Mouse (Mus musculus) MEL (cell line): ENCODE measurements around the gene Mmrn1.

ENCODE experiments used
- BHLHE40 ChIP-seq: IDR thresholded peaks from 2 replicates; pipeline ENCODE4 v1.6.1; 2012; ENCODE audit warnings: low read depth, mild to moderate bottlenecking, inconsistent platforms, low read length, improper control_type of control experiment, borderline replicate concordance
- CHD1 ChIP-seq: IDR thresholded peaks from 2 replicates; pipeline ENCODE4 v1.6.1; 2012; ENCODE audit warnings: low read depth, mild to moderate bottlenecking, inconsistent platforms, low read length, improper control_type of control experiment
- CTCF ChIP-seq, 3 experiments: IDR thresholded peaks in 2 of 3; conservative IDR thresholded peaks in 1 of 3; 2 replicates each; pipeline ENCODE4 v1.5.1; 2011 to 2012; ENCODE audit warnings: low read length in 3 of 3, low read depth in 2 of 3, mild to moderate bottlenecking in 2 of 3, improper control_type of control experiment in 1 of 3, inconsistent platforms in 1 of 3, mixed read lengths in 1 of 3, moderate library complexity in 1 of 3; ENCODE audit not compliant: control insufficient read depth in 1 of 3, insufficient read depth in 1 of 3, poor library complexity in 1 of 3, severe bottlenecking in 1 of 3
- HCFC1 ChIP-seq: IDR thresholded peaks from 2 replicates; pipeline ENCODE4 v1.6.1; 2012; ENCODE audit warnings: low read depth, mild to moderate bottlenecking, inconsistent platforms, low read length, improper control_type of control experiment, moderate library complexity
- MAFK ChIP-seq: IDR thresholded peaks from 2 replicates; pipeline ENCODE4 v1.6.1; 2011; ENCODE audit warnings: low read depth, mild to moderate bottlenecking, low read length, improper control_type of control experiment, borderline replicate concordance
- NRF1 ChIP-seq: IDR thresholded peaks from 2 replicates; pipeline ENCODE4 v1.6.1; 2014; ENCODE audit warnings: low read depth, mild to moderate bottlenecking, inconsistent platforms, low read length, improper control_type of control experiment, moderate library complexity; ENCODE audit not compliant: poor library complexity, insufficient read depth, severe bottlenecking
- POLR2A ChIP-seq, 2 experiments: IDR thresholded peaks; 2 replicates each; pipeline ENCODE4 v1.6.1; 2011 to 2012; ENCODE audit warnings: low read length in 2 of 2, mild to moderate bottlenecking in 2 of 2, control low read depth in 1 of 2, improper control_type of control experiment in 1 of 2, low read depth in 1 of 2, moderate library complexity in 1 of 2; ENCODE audit not compliant: control insufficient read depth in 1 of 2, insufficient read depth in 1 of 2, poor library complexity in 1 of 2
- POLR2AphosphoS5 ChIP-seq: IDR thresholded peaks from 2 replicates; pipeline ENCODE4 v1.6.1; 2012; ENCODE audit warnings: low read depth, borderline replicate concordance, mild to moderate bottlenecking, inconsistent platforms, low read length, moderate library complexity, mixed read lengths
- UBTF ChIP-seq: IDR thresholded peaks from 2 replicates; pipeline ENCODE4 v1.6.1; 2012; ENCODE audit warnings: low read depth, mild to moderate bottlenecking, inconsistent platforms, low read length, improper control_type of control experiment, moderate library complexity, borderline replicate concordance; ENCODE audit not compliant: insufficient read depth

- TF ChIP-seq MAFK (no peak), POLR2A (IDR thresholded peaks at IDR 0.05; ENCODE audit: control insufficient read depth in 1 of 2, insufficient read depth in 1 of 2, low read depth in 1 of 2, low read length in 2 of 2, poor library complexity in 1 of 2) (no peak), CHD1 (no peak), CTCF (IDR thresholded peaks at IDR 0.05 in 2 of 3, conservative IDR thresholded peaks at IDR 0.05 in 1 of 3; ENCODE audit: control insufficient read depth in 1 of 3, insufficient read depth in 1 of 3, low read depth in 2 of 3, low read length in 3 of 3, poor library complexity in 1 of 3, severe bottlenecking in 1 of 3) (no peak), HCFC1 (no peak), BHLHE40 (no peak), UBTF (no peak), NRF1 (no peak), POLR2AphosphoS5 (no peak)
These were observed 96.2 kb downstream of the Mmrn1 start for GRCm38 (mm10) chr6:61020995-61021394.
